Comparison of ENCODE assay signal across 13 mouse cellular contexts in genomic region chr19:42202467-42202866, GRCm38 (mm10). TPM values are rescaled to one million over a fixed set of nuclear protein-coding genes. Genes with fewer than 3 reads are reported as not detected.
A peak's percentile ranks its signal among the peaks of the same experiment; 100 is the strongest.
DNase-seq lines count a peak whose midpoint lies in the region; ATAC-seq and TF ChIP-seq lines count a peak whose summit lies in the region.
"Had no signal": no experiment of that assay in that cellular context is flagged by ENCODE, and none has a peak within 500 bp of the region (broad histone marks: within the 10 kb centered on the region; RNA-seq: fewer than 3 reads in every experiment).

No protein-coding gene starts in this region.

- 28% methylated on average over 8 of the region's 8 CpGs for WGBS in cerebellum, adult 2 months
- 44% methylated on average over 8 of the region's 8 CpGs for WGBS in kidney, embryonic 14.5 days
- 40% methylated on average over 8 of the region's 8 CpGs for WGBS in embryonic facial prominence, embryonic 10.5 days
- 41% methylated on average over 8 of the region's 8 CpGs for WGBS in limb, embryonic 10.5 days

- H3K4me2 ChIP-seq in kidney, embryonic 14.5 days (replicated peaks; ENCODE audit: low read depth, low read length) = no peak overlapping the region; the same call in 1 of the 2 replicates

- peak; percentile 43 to 51 for DNase-seq in cerebellum, adult 2 months
- no peak for DNase-seq in cerebellum, adult 11 months
- no peak for DNase-seq in kidney, postnatal 36 days
- DNase-seq in embryonic facial prominence, embryonic 10.5 days (ENCODE audit: low spot score) = no peak
- no peak for DNase-seq in limb, embryonic 10.5 days (ENCODE audit: low spot score)
- no peak for DNase-seq in T-cell, adult 2 months (ENCODE audit: low spot score)
- DNase-seq: adrenal gland, postnatal 25 days; lung, adult 18-20 months; thymus, adult 18-20 months had no signal

- H3K36me3 ChIP-seq in kidney, embryonic 14.5 days (ENCODE audit: control insufficient read depth, insufficient read depth, low read length) = no peaks in the 10 kb centered on the region
- H3K36me3 ChIP-seq in embryonic facial prominence, embryonic 10.5 days (replicated peaks) = no peaks in the 10 kb centered on the region
- no peaks in the 10 kb centered on the region for H3K36me3 ChIP-seq in limb, embryonic 10.5 days

- no peak overlapping the region for H3K9ac ChIP-seq in kidney, embryonic 14.5 days (ENCODE audit: low read depth, low read length)

- peaks cover 21% of the 10 kb centered on the region for H3K4me1 ChIP-seq in cerebellum, adult 2 months (ENCODE audit: control insufficient read depth, insufficient read depth, low read length)
- no peaks in the 10 kb centered on the region for H3K4me1 ChIP-seq in kidney, embryonic 14.5 days (ENCODE audit: control insufficient read depth, insufficient read depth, low read length)
- peaks cover 32% of the 10 kb centered on the region for H3K4me1 ChIP-seq in embryonic facial prominence, embryonic 10.5 days
- peaks cover 35% of the 10 kb centered on the region for H3K4me1 ChIP-seq in limb, embryonic 10.5 days

- H3K9me3 ChIP-seq in kidney, embryonic 14.5 days (ENCODE audit: control insufficient read depth, low read length) = no peaks in the 10 kb centered on the region
- 0 out of 2 replicates have a peak, but pooled peaks cover 4% of the 10 kb centered on the region for H3K9me3 ChIP-seq in embryonic facial prominence, embryonic 10.5 days
- H3K9me3 ChIP-seq in limb, embryonic 10.5 days (replicated peaks) = no peaks in the 10 kb centered on the region

- no peak overlapping the region for H3K4me3 ChIP-seq in cerebellum, adult 2 months (replicated peaks; ENCODE audit: insufficient read depth, low read depth, low read length)
- H3K4me3 ChIP-seq in kidney, embryonic 14.5 days (ENCODE audit: low read length) = peak overlapping the region; percentile 29
- H3K4me3 ChIP-seq in embryonic facial prominence, embryonic 10.5 days = peak overlapping the region; percentile 51
- peak overlapping the region; percentile 40; the same call in 1 of the 2 replicates for H3K4me3 ChIP-seq in limb, embryonic 10.5 days
- H3K4me3 ChIP-seq: left cerebral cortex, adult 2 months; myocyte had no signal

- H3K27me3 ChIP-seq in cerebellum, adult 2 months (ENCODE audit: control insufficient read depth, insufficient read depth, low read length) = no peaks in the 10 kb centered on the region
- peaks cover 64% of the 10 kb centered on the region for H3K27me3 ChIP-seq in kidney, embryonic 14.5 days (ENCODE audit: control insufficient read depth, insufficient read depth, low read length)
- H3K27me3 ChIP-seq in embryonic facial prominence, embryonic 10.5 days (replicated peaks; ENCODE audit: low read depth, poor library complexity, severe bottlenecking) = peaks cover 90% of the 10 kb centered on the region
- peaks cover 86% of the 10 kb centered on the region for H3K27me3 ChIP-seq in limb, embryonic 10.5 days (ENCODE audit: low read depth, poor library complexity, severe bottlenecking)

- H3K27ac ChIP-seq in cerebellum, adult 2 months (ENCODE audit: insufficient read depth, low read length) = no peak overlapping the region
- H3K27ac ChIP-seq in kidney, embryonic 14.5 days (ENCODE audit: low read depth, low read length) = no peak overlapping the region
- H3K27ac ChIP-seq in embryonic facial prominence, embryonic 10.5 days (replicated peaks) = no peak overlapping the region
- no peak overlapping the region for H3K27ac ChIP-seq in limb, embryonic 10.5 days
- H3K27ac ChIP-seq: left cerebral cortex, adult 2 months had no signal

- ATAC-seq in kidney, embryonic 14.5 days (ENCODE audit: low FRiP score, low TSS enrichment) = no peak
- no peak for ATAC-seq in monocyte, adult 5-6 weeks (replicated peaks; ENCODE audit: insufficient number of reproducible peaks, low FRiP score, low TSS enrichment, poor library complexity, severe bottlenecking)

- TF ChIP-seq CTCF in cerebellum, adult 2 months (IDR thresholded peaks at IDR 0.05; ENCODE audit: borderline replicate concordance, insufficient read depth, low read depth, low read length) = no peak

- TF ChIP-seq POLR2A in cerebellum, adult 2 months (IDR thresholded peaks at IDR 0.05; ENCODE audit: borderline replicate concordance, insufficient read depth, low read length) = no peak

RNA-seq across cellular contexts. Expression of gene Sfrp5, which starts 0.4 kb away (rescaled TPM):
- polyA plus RNA-seq in cerebellum, adult 2 months (2012; rRNA removed) = 12.7 and 15.3 TPM in 2 replicates
- 0.53 and 0.91 TPM in 2 replicates for polyA plus RNA-seq in kidney, embryonic 14.5 days (2014; fragmentation: Nextera tagmentation; extraction: Ambion mirVana)
- 0.58 and 0.72 TPM in 2 replicates for polyA plus RNA-seq in embryonic facial prominence, embryonic 10.5 days (2016; fragmentation: Nextera tagmentation; extraction: Ambion mirVana)
- 0.21 and 2.4 TPM in 2 replicates for polyA plus RNA-seq in limb, embryonic 10.5 days (2016; fragmentation: Nextera tagmentation; extraction: Ambion mirVana)
- total RNA-seq in monocyte, adult 5-6 weeks (2017) = not detected in 3 replicates

RNA-seq across cellular contexts. Expression of gene Zfyve27, which starts 38.7 kb away (rescaled TPM):
- polyA plus RNA-seq in cerebellum, adult 2 months (2012; rRNA removed) = 104 and 107 TPM in 2 replicates
- polyA plus RNA-seq in kidney, embryonic 14.5 days (2014; fragmentation: Nextera tagmentation; extraction: Ambion mirVana) = 12.7 and 17.8 TPM in 2 replicates
- 32.0 and 33.0 TPM in 2 replicates for polyA plus RNA-seq in embryonic facial prominence, embryonic 10.5 days (2016; fragmentation: Nextera tagmentation; extraction: Ambion mirVana)
- polyA plus RNA-seq in limb, embryonic 10.5 days (2016; fragmentation: Nextera tagmentation; extraction: Ambion mirVana) = 27.6 and 30.8 TPM in 2 replicates
- 43.3 to 59.7 TPM (median 44.3 TPM) in 3 replicates for total RNA-seq in monocyte, adult 5-6 weeks (2017)

RNA-seq across cellular contexts. Expression of gene Golga7b, which starts 44.9 kb away (rescaled TPM):
- 90.4 and 98.9 TPM in 2 replicates for polyA plus RNA-seq in cerebellum, adult 2 months (2012; rRNA removed)
- not detected in 2 replicates for polyA plus RNA-seq in kidney, embryonic 14.5 days (2014; fragmentation: Nextera tagmentation; extraction: Ambion mirVana)
- polyA plus RNA-seq in embryonic facial prominence, embryonic 10.5 days (2016; fragmentation: Nextera tagmentation; extraction: Ambion mirVana) = 0.58 and 1.2 TPM in 2 replicates
- not detected in 2 replicates for polyA plus RNA-seq in limb, embryonic 10.5 days (2016; fragmentation: Nextera tagmentation; extraction: Ambion mirVana)
- not detected in 3 replicates for total RNA-seq in monocyte, adult 5-6 weeks (2017)

RNA-seq across cellular contexts. Expression of gene Marveld1, which starts 55.3 kb away (rescaled TPM):
- polyA plus RNA-seq in cerebellum, adult 2 months (2012; rRNA removed) = 11.7 and 12.8 TPM in 2 replicates
- polyA plus RNA-seq in kidney, embryonic 14.5 days (2014; fragmentation: Nextera tagmentation; extraction: Ambion mirVana) = 9.6 and 14.2 TPM in 2 replicates
- polyA plus RNA-seq in embryonic facial prominence, embryonic 10.5 days (2016; fragmentation: Nextera tagmentation; extraction: Ambion mirVana) = 3.9 and 4.0 TPM in 2 replicates
- 5.6 and 5.8 TPM in 2 replicates for polyA plus RNA-seq in limb, embryonic 10.5 days (2016; fragmentation: Nextera tagmentation; extraction: Ambion mirVana)
- 4.6 to 15.8 TPM (median 7.2 TPM) in 3 replicates for total RNA-seq in monocyte, adult 5-6 weeks (2017)

Comparison
In these comparisons a context has a peak if more than half of its experiments do, and no peak if none do; other contexts are left out.
1. DNase-seq: peak in cerebellum, adult 2 months (2 of 2); none in cerebellum, adult 11 months (single experiment), kidney, postnatal 36 days (0 of 2), embryonic facial prominence, embryonic 10.5 days (single experiment), limb, embryonic 10.5 days (single experiment) and T-cell, adult 2 months (single experiment).
2. RNA of gene Golga7b, which starts 44.9 kb away (polyA plus RNA-seq): 90.4 to 98.9 TPM in cerebellum, adult 2 months; 0.58 to 1.2 TPM in embryonic facial prominence, embryonic 10.5 days, not detected in kidney, embryonic 14.5 days and not detected in limb, embryonic 10.5 days; every median in the first group is over 10 times any median in the second.